ENCODE assay signal across 9 mouse cellular contexts in genomic region chr7:64057873-64058272, GRCm38 (mm10).
DNase-seq lines count a peak whose midpoint lies in the region; ATAC-seq and TF ChIP-seq lines count a peak whose summit lies in the region.
"Had no signal": no experiment of that assay in that cellular context is flagged by ENCODE, and none has a peak within 500 bp of the region (broad histone marks: within the 10 kb centered on the region; RNA-seq: fewer than 3 reads in every experiment).

No protein-coding gene starts in this region.

- peak; percentile 28; the same call in 1 of the 2 replicates for TF ChIP-seq POLR2A in bone marrow, adult 2 months (IDR thresholded peaks at IDR 0.05; ENCODE audit: borderline replicate concordance, control insufficient read depth, low read depth, low read length)

- no peak overlapping the region for H3K4me2 ChIP-seq in heart, embryonic 14.5 days (ENCODE audit: low read length)
- H3K4me2 ChIP-seq in liver, embryonic 12.5 days: peak overlapping the region; percentile 61

- H3K4me3 ChIP-seq in gastrocnemius, adult 2 months: no peak overlapping the region
- no peak overlapping the region for H3K4me3 ChIP-seq in bone marrow, adult 2 months (replicated peaks; ENCODE audit: control insufficient read depth, low read depth, low read length)
- no peak overlapping the region for H3K4me3 ChIP-seq in heart, embryonic 14.5 days (ENCODE audit: control insufficient read depth in 1 of 2, insufficient read depth in 1 of 2, low read depth in 1 of 2, low read length in 2 of 2)
- peak overlapping the region; percentile 7 for H3K4me3 ChIP-seq in liver, embryonic 12.5 days

- H3K36me3 ChIP-seq in heart, embryonic 14.5 days (ENCODE audit: control insufficient read depth, insufficient read depth, low read length): no peaks in the 10 kb centered on the region
- H3K36me3 ChIP-seq in liver, embryonic 12.5 days: no peaks in the 10 kb centered on the region

- no peaks in the 10 kb centered on the region for H3K27me3 ChIP-seq in heart, embryonic 14.5 days (ENCODE audit: control insufficient read depth, insufficient read depth, low read length)
- no peaks in the 10 kb centered on the region for H3K27me3 ChIP-seq in liver, embryonic 12.5 days (replicated peaks)
- H3K27me3 ChIP-seq: Patski had no signal

- peak; percentile 15 for TF ChIP-seq CTCF in gastrocnemius, adult 2 months (IDR thresholded peaks at IDR 0.05)
- peak; percentile 52 for TF ChIP-seq CTCF in bone marrow, adult 2 months (IDR thresholded peaks at IDR 0.05; ENCODE audit: control insufficient read depth, insufficient read depth, low read length)

- ATAC-seq in heart, embryonic 14.5 days (ENCODE audit: insufficient number of reproducible peaks, insufficient read depth, low FRiP score, low read depth): peak; percentile 88
- peak; percentile 97 for ATAC-seq in liver, embryonic 12.5 days
- ATAC-seq: Patski had no signal

- intact Hi-C loops in gastrocnemius, adult 2 months (cut with DNase I): no loop called here

- 8% methylated on average over 4 of the region's 4 CpGs for WGBS in bone marrow, adult 2 months
- 33% methylated on average over 4 of the region's 4 CpGs for WGBS in heart, embryonic 14.5 days
- WGBS in liver, embryonic 12.5 days (ENCODE audit: insufficient replicate concordance): 9% methylated on average over 4 of the region's 4 CpGs

- DNase-seq in gastrocnemius, adult 2 months: no peak
- DNase-seq in gastrocnemius, adult 18-20 months (ENCODE audit: low spot score): no peak
- DNase-seq in spleen, adult 12 weeks (ENCODE audit: low spot score): peak; percentile 60
- DNase-seq in cerebellum, adult 9-10 months: no peak
- DNase-seq in Muller cell, postnatal 12 days (ENCODE audit: inconsistent ontology term): no peak

- H3K9me3 ChIP-seq in heart, embryonic 14.5 days (ENCODE audit: control insufficient read depth, low read length): no peaks in the 10 kb centered on the region
- H3K9me3 ChIP-seq in liver, embryonic 12.5 days (replicated peaks): no peaks in the 10 kb centered on the region

- H3K4me1 ChIP-seq in bone marrow, adult 2 months (ENCODE audit: control insufficient read depth, insufficient read depth, low read length): peaks cover 5% of the 10 kb centered on the region
- peaks cover 8 to 16% of the 10 kb centered on the region in 2 experiments for H3K4me1 ChIP-seq in heart, embryonic 14.5 days (ENCODE audit: control insufficient read depth in 2 of 2, insufficient read depth in 2 of 2, low read length in 2 of 2)
- H3K4me1 ChIP-seq in liver, embryonic 12.5 days: peaks cover 64% of the 10 kb centered on the region

- H3K27ac ChIP-seq in gastrocnemius, adult 2 months: no peak overlapping the region
- H3K27ac ChIP-seq in bone marrow, adult 2 months (ENCODE audit: control insufficient read depth, insufficient read depth, low read depth, low read length, poor library complexity): peak overlapping the region; percentile 56
- peak overlapping the region; percentile 56 to 71 for H3K27ac ChIP-seq in heart, embryonic 14.5 days (replicated peaks in 1 of 2; ENCODE audit: control insufficient read depth in 1 of 2, insufficient read depth in 1 of 2, low read depth in 2 of 2, low read length in 2 of 2)
- H3K27ac ChIP-seq in liver, embryonic 12.5 days: peak overlapping the region; percentile 96

- H3K9ac ChIP-seq in heart, embryonic 14.5 days (ENCODE audit: low read length): no peak overlapping the region
- H3K9ac ChIP-seq in liver, embryonic 12.5 days: peak overlapping the region; percentile 66
